Mouse (Mus musculus): ENCODE data around the gene Bad. TPM values are rescaled to one million over a fixed set of nuclear protein-coding genes. Genes with fewer than 3 reads are reported as not detected.

Gene Bad
- total RNA-seq, 2 experiments from 2014 or later: 13.4 to 43.1 TPM

GRCm38 (mm10) chr19:6955424-6955823, 13.8 kb downstream of the Bad start:
- no peak for ATAC-seq (replicated peaks; ENCODE audit: poor library complexity)

- no peak for ATAC-seq (replicated peaks; ENCODE audit: poor library complexity)
Observed at GRCm38 (mm10) chr19:6956461-6956860, 14.8 kb downstream of the Bad start.

GRCm38 (mm10) chr19:6968491-6969271, 27.0 kb downstream of the Bad start:
- ATAC-seq (replicated peaks; ENCODE audit: poor library complexity): no peak

GRCm38 (mm10) chr19:6969291-6969664, 27.6 kb downstream of the Bad start:
- ATAC-seq (replicated peaks; ENCODE audit: poor library complexity): no peak

GRCm38 (mm10) chr19:6969665-6970381, 28.2 kb downstream of the Bad start:
- ATAC-seq (replicated peaks; ENCODE audit: poor library complexity): peak; percentile 51

GRCm38 (mm10) chr19:6970460-6971085, 28.9 kb downstream of the Bad start:
- no peak for ATAC-seq (replicated peaks; ENCODE audit: poor library complexity)

GRCm38 (mm10) chr19:6971644-6972043, 30.0 kb downstream of the Bad start:
- ATAC-seq (replicated peaks; ENCODE audit: poor library complexity): no peak

- ATAC-seq (replicated peaks; ENCODE audit: poor library complexity): no peak
Observed at GRCm38 (mm10) chr19:6972247-6972917, 30.7 kb downstream of the Bad start.

- no peak for ATAC-seq (replicated peaks; ENCODE audit: poor library complexity)
Observed at GRCm38 (mm10) chr19:6973581-6974190, 32.0 kb downstream of the Bad start.

- ATAC-seq (replicated peaks; ENCODE audit: poor library complexity): peak; percentile 63
Observed at GRCm38 (mm10) chr19:6974211-6975205, 32.8 kb downstream of the Bad start, which contains the start of gene Ppp1r14b. Gene Ppp1r14b, plus strand, starts transcription at chr19:6974968.

GRCm38 (mm10) chr19:6975537-6976521, 34.2 kb downstream of the Bad start, which contains the start of gene Plcb3:
Gene Plcb3, minus strand, starts transcription at chr19:6976470.
- ATAC-seq (replicated peaks; ENCODE audit: poor library complexity): peak; percentile 17

GRCm38 (mm10) chr19:6977759-6978638, 36.3 kb downstream of the Bad start:
- no peak for ATAC-seq (replicated peaks; ENCODE audit: poor library complexity)

GRCm38 (mm10) chr19:6978639-6978974, 36.9 kb downstream of the Bad start:
- no peak for ATAC-seq (replicated peaks; ENCODE audit: poor library complexity)

- no peak for ATAC-seq (replicated peaks; ENCODE audit: poor library complexity)
Observed at GRCm38 (mm10) chr19:6979001-6979479, 37.4 kb downstream of the Bad start.

- peak; percentile 77 for ATAC-seq (replicated peaks; ENCODE audit: poor library complexity)
Observed at GRCm38 (mm10) chr19:6979486-6980380, 38.1 kb downstream of the Bad start.

Data from megakaryocyte progenitor cell, adult 5-6 weeks (primary cell).